Mouse (Mus musculus) adrenal gland, adult 2 months (tissue): Measurements from ENCODE around the gene Dazap2. TPM values are rescaled to one million over a fixed set of nuclear protein-coding genes. Genes with fewer than 3 reads are reported as not detected.

Source experiments
- microRNA-seq, 2 experiments: library from miRNA; unstranded; fragments of <30 nt; microRNA quantifications; one replicate each; pipeline ENCODE4 v1.2.0; 2021
- polyA plus RNA-seq: library from polyadenylated mRNA; depleted of rRNA; stranded (reverse); fragments of >200 nt; gene quantifications from 2 replicates; pipeline ENCODE4 v1.2.3, GENCODE M21; 2012; rRNA removed
- total RNA-seq, 2 experiments: library from RNA; stranded (reverse); gene quantifications; 2 replicates each; pipeline ENCODE4 v1.2.3; 2021

Dazap2 gene
- total and polyA plus RNA-seq, 3 experiments: 211 to 1,091 (median 277) TPM

Small RNA genes lying within 50 kb of the gene (microRNA-seq; reads per million reads assigned to microRNA genes)
- 0 reads per million in 2 experiments for gene Mir6961

Other genes with a start within 250 kb of the Dazap2 start
- not detected for gene Gm5475, start 193.2 kb upstream of the Dazap2 start, total RNA-seq
- 0.06 and 0.19 TPM in 2 replicates for gene Gm5475, start 193.2 kb upstream of the Dazap2 start, polyA plus RNA-seq
- 100 to 1,000 TPM; 116 to 132 TPM for gene Slc11a2, start 190.3 kb upstream of the Dazap2 start, total RNA-seq
- 55.2 and 65.0 TPM in 2 replicates for gene Slc11a2, start 190.3 kb upstream of the Dazap2 start, polyA plus RNA-seq
- gene Letmd1, start 146.3 kb upstream of the Dazap2 start, total RNA-seq: 100 to 1,000 TPM; 172 to 181 TPM
- 118 and 132 TPM in 2 replicates for gene Letmd1, start 146.3 kb upstream of the Dazap2 start, polyA plus RNA-seq
- gene Csrnp2, start 119.9 kb upstream of the Dazap2 start, total RNA-seq: 1 to 10 TPM; 5.6 to 5.8 TPM
- gene Csrnp2, start 119.9 kb upstream of the Dazap2 start, polyA plus RNA-seq: 4.2 and 4.3 TPM in 2 replicates
- gene Tfcp2, start 63.3 kb upstream of the Dazap2 start, total RNA-seq: 10 to 100 TPM; 14.2 to 25.1 TPM
- gene Tfcp2, start 63.3 kb upstream of the Dazap2 start, polyA plus RNA-seq: 24.5 and 24.8 TPM in 2 replicates
- gene Pou6f1, start 15.4 kb upstream of the Dazap2 start, total RNA-seq: 10 to 100 TPM; 14.4 to 18.3 TPM
- 25.1 and 32.5 TPM in 2 replicates for gene Pou6f1, start 15.4 kb upstream of the Dazap2 start, polyA plus RNA-seq
- 10 to 100 TPM; 41.7 to 44.2 TPM for gene Smagp, start 21.6 kb downstream of the Dazap2 start, total RNA-seq
- 35.1 and 40.6 TPM in 2 replicates for gene Smagp, start 21.6 kb downstream of the Dazap2 start, polyA plus RNA-seq
- 1 to 10 TPM; 3.1 to 4.2 TPM for gene Bin2, start 54.2 kb downstream of the Dazap2 start, total RNA-seq
- gene Bin2, start 54.2 kb downstream of the Dazap2 start, polyA plus RNA-seq: 2.8 and 3.7 TPM in 2 replicates
- gene Cela1, start 72.6 kb downstream of the Dazap2 start, total RNA-seq: 10 to 100 TPM; 54.0 to 86.4 TPM
- gene Cela1, start 72.6 kb downstream of the Dazap2 start, polyA plus RNA-seq: 83.5 and 83.8 TPM in 2 replicates
- 1 to 10 TPM; 5.1 to 7.6 TPM for gene Galnt6, start 114.0 kb downstream of the Dazap2 start, total RNA-seq
- gene Galnt6, start 114.0 kb downstream of the Dazap2 start, polyA plus RNA-seq: 1.2 and 1.3 TPM in 2 replicates
- gene Slc4a8, start 146.4 kb downstream of the Dazap2 start, total RNA-seq: 1 to 10 TPM; 5.0 to 7.5 TPM
- 1.5 and 1.8 TPM in 2 replicates for gene Slc4a8, start 146.4 kb downstream of the Dazap2 start, polyA plus RNA-seq